Comparison of ENCODE assay signal across 8 mouse cellular contexts in genomic region chr12:36380806-36381205, GRCm38 (mm10). TPM values are rescaled to one million over a fixed set of nuclear protein-coding genes. Genes with fewer than 3 reads are reported as not detected.
A peak's percentile ranks its signal among the peaks of the same experiment; 100 is the strongest.
DNase-seq lines count a peak whose midpoint lies in the region; ATAC-seq and TF ChIP-seq lines count a peak whose summit lies in the region.

No protein-coding gene starts in this region.

- no peak for ATAC-seq in kidney, embryonic 14.5 days (ENCODE audit: low FRiP score, low TSS enrichment)

- no peak overlapping the region for H3K4me3 ChIP-seq in lung, adult 2 months (replicated peaks; ENCODE audit: extremely low read depth, low read depth, low read length)
- no peak overlapping the region; the same call in 1 of the 2 replicates for H3K4me3 ChIP-seq in kidney, embryonic 14.5 days (ENCODE audit: low read length)
- H3K4me3 ChIP-seq in myocyte: peak overlapping the region; percentile 26

- TF ChIP-seq CTCF in lung, adult 2 months (IDR thresholded peaks at IDR 0.05; ENCODE audit: insufficient read depth, low read length): no peak

- peak overlapping the region; percentile 94; the same call in 1 of the 2 replicates for H3K9ac ChIP-seq in kidney, embryonic 14.5 days (ENCODE audit: low read depth, low read length)

- no peaks in the 10 kb centered on the region for H3K9me3 ChIP-seq in kidney, embryonic 14.5 days (ENCODE audit: control insufficient read depth, low read length)

- no peaks in the 10 kb centered on the region for H3K36me3 ChIP-seq in kidney, embryonic 14.5 days (ENCODE audit: control insufficient read depth, insufficient read depth, low read length)
- no peaks in the 10 kb centered on the region for H3K36me3 ChIP-seq in myocyte (ENCODE audit: control insufficient read depth, insufficient read depth)

- peak; percentile 7 for DNase-seq in lung, adult 2 months
- no peak for DNase-seq in lung, adult 18-20 months
- DNase-seq in embryo, embryonic 9.5 days (ENCODE audit: extremely low spot score): peak; percentile 33
- no peak for DNase-seq in spleen, postnatal 10 days (ENCODE audit: low spot score in 2 of 2)
- DNase-seq in right cerebral cortex, postnatal 4 days: no peak
- DNase-seq in frontal cortex, adult 2 months (ENCODE audit: extremely low spot score in 1 of 2, low spot score in 1 of 2): no peak

- H3K27ac ChIP-seq in kidney, embryonic 14.5 days (ENCODE audit: low read depth, low read length): peak overlapping the region; percentile 96; the same call in 1 of the 2 replicates

- H3K79me2 ChIP-seq in myocyte (ENCODE audit: control insufficient read depth, insufficient read depth): no peaks in the 10 kb centered on the region

- H3K27me3 ChIP-seq in kidney, embryonic 14.5 days (ENCODE audit: control insufficient read depth, insufficient read depth, low read length): no peaks in the 10 kb centered on the region
- no peaks in the 10 kb centered on the region for H3K27me3 ChIP-seq in myocyte (ENCODE audit: control insufficient read depth, insufficient read depth, insufficient read length)

- TF ChIP-seq POLR2A in lung, adult 2 months (IDR thresholded peaks at IDR 0.05; ENCODE audit: borderline replicate concordance, extremely low read depth, low read depth, low read length): no peak
- no peak for TF ChIP-seq POLR2A in myocyte (IDR thresholded peaks at IDR 0.05; ENCODE audit: insufficient read length, low read depth)

- peak overlapping the region; percentile 62 for H3K4me2 ChIP-seq in kidney, embryonic 14.5 days (replicated peaks; ENCODE audit: low read depth, low read length)
- peak overlapping the region; percentile 60 for H3K4me2 ChIP-seq in myocyte (ENCODE audit: low read depth)

- peaks cover 2% of the 10 kb centered on the region; the same call in 1 of the 2 replicates for H3K4me1 ChIP-seq in lung, adult 2 months (ENCODE audit: control insufficient read depth, insufficient read depth, low read length)
- H3K4me1 ChIP-seq in kidney, embryonic 14.5 days (ENCODE audit: control insufficient read depth, insufficient read depth, low read length): peaks cover 15% of the 10 kb centered on the region; the same call in 1 of the 2 replicates

- WGBS in lung, adult 2 months: 58% methylated on average over 5 of the region's 5 CpGs
- WGBS in kidney, embryonic 14.5 days: 34% methylated on average over 5 of the region's 5 CpGs

- H3ac ChIP-seq in myocyte (ENCODE audit: control insufficient read depth, insufficient read length): peak overlapping the region; percentile 26

TF ChIP-seq in myocyte, 11 proteins besides CTCF, POLR2A, EP300 and RAD21:
- TF ChIP-seq MAX (IDR thresholded peaks at IDR 0.05; ENCODE audit: low read depth) (no peak), TCF12 (IDR thresholded peaks at IDR 0.05; ENCODE audit: insufficient read depth, poor library complexity, severe bottlenecking) (no peak), REST (IDR thresholded peaks at IDR 0.05; ENCODE audit: insufficient read depth, insufficient read length) (no peak), SRF (IDR thresholded peaks at IDR 0.05; ENCODE audit: control insufficient read depth, insufficient read length, low read depth) (no peak), CEBPB (IDR thresholded peaks at IDR 0.05; ENCODE audit: insufficient read depth, poor library complexity, severe bottlenecking) (no peak), E2F4 (IDR thresholded peaks at IDR 0.05; ENCODE audit: insufficient read depth) (no peak), MYOD1 (IDR thresholded peaks at IDR 0.05; ENCODE audit: control insufficient read depth in 1 of 3, insufficient read length in 2 of 3, low read depth in 2 of 3) (no peak), POLR2AphosphoS2 (IDR thresholded peaks at IDR 0.05; ENCODE audit: insufficient read length, low read depth) (no peak), TCF3 (IDR thresholded peaks at IDR 0.05; ENCODE audit: insufficient read length, low read depth) (no peak), USF1 (IDR thresholded peaks at IDR 0.05; ENCODE audit: low read depth) (no peak), MYOG (IDR thresholded peaks at IDR 0.05; ENCODE audit: control insufficient read depth in 1 of 3, insufficient read depth in 1 of 3, insufficient read length in 2 of 3, low read depth in 2 of 3) (no peak)

RNA-seq across cellular contexts. Expression of gene Ispd, which starts 0.4 kb away (rescaled TPM):
- 1.8 TPM in 2 replicates for polyA plus RNA-seq in lung, adult 2 months (2012; rRNA removed)
- polyA plus RNA-seq in kidney, embryonic 14.5 days (2014; fragmentation: Nextera tagmentation; extraction: Ambion mirVana): 12.5 and 16.7 TPM in 2 replicates
- polyA plus RNA-seq in myocyte (2012; fragmentation: generic; extraction: Trizol): 1.6 TPM
- polyA plus RNA-seq in frontal cortex, adult 2 months (2012; rRNA removed): 5.7 and 6.0 TPM in 2 replicates

RNA-seq across cellular contexts. Expression of gene D630036H23Rik, which starts 1.2 kb away (rescaled TPM):
- polyA plus RNA-seq in lung, adult 2 months (2012; rRNA removed): 1.6 and 2.3 TPM in 2 replicates
- polyA plus RNA-seq in kidney, embryonic 14.5 days (2014; fragmentation: Nextera tagmentation; extraction: Ambion mirVana): 0.77 and 2.8 TPM in 2 replicates
- polyA plus RNA-seq in myocyte (2012; fragmentation: generic; extraction: Trizol): 0.24 TPM
- polyA plus RNA-seq in frontal cortex, adult 2 months (2012; rRNA removed): 0.44 and 0.71 TPM in 2 replicates

Comparison
In these comparisons a context has a peak if more than half of its experiments do, and no peak if none do; other contexts are left out.
1. DNase-seq: peak in lung, adult 2 months (single experiment) and embryo, embryonic 9.5 days (single experiment); none in lung, adult 18-20 months (0 of 2), spleen, postnatal 10 days (0 of 2), right cerebral cortex, postnatal 4 days (single experiment) and frontal cortex, adult 2 months (0 of 2).